Mouse (Mus musculus) liver (tissue): Measurements from ENCODE around the gene Cavin2.

Experiments used
- DNase-seq: peaks from one replicate; pipeline ENCODE4 v3.0.0-alpha.2; 2020; ENCODE audit warnings: mixed read lengths

The Cavin2 gene

DNA sequence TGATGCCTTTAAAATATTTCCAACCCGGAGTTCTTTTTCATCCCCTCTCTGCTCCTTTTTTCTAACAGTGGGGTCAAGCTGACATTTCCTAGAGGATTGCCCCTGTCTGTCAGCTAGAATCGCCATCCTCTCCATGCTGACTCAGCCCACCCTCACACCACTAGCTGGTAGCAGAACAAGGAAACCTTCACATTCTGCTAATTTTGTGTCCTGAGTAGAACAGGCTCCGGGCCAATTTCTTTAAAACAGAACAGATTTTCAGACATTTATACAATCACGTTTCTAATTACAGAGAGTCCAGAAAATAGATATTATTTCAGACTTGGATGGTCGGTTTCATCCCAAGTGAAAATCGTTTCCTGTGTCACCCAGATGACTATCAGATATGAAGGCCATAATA lies 34.6 kb downstream of the Cavin2 start:
- no peak for DNase-seq

DNA sequence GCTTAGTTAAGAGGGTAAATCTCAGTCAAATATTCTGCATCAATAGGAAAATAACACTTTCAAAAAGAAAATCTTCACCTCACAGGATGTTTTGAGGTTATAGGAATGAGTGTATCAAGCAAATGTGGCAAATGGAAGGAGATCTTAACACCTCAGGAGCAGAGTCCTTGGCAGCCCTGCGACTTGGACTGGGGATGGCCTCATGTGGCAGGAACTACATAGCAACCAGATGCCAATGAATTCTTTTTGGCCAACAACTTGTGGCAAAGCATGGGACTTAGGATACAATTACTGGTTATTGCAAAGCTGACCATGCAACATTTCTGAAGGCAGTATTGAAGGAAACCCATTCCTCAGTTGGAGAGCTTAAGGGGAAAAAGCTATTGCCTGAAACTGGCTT lies 39.6 kb downstream of the Cavin2 start:
- no peak for DNase-seq

DNA sequence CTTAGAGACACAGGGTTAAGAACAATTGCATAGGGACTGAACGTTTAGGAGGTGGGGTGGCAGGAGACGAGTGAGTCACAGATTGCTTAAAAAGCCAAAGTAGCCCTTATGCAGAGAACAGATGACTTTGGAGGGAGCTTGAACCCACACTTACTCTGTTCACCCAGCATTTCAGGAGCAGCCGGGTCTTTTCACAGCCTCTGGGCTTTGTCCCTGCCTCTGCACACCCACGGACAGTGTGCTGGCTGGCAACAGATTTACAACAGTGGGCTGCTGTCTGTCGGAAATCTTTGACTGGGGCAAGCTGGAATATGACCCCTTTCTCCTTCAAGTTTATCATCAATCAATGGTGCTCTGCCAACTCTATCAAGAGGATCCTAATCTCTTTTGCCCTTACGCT lies 44.1 kb downstream of the Cavin2 start:
- no peak for DNase-seq

DNA sequence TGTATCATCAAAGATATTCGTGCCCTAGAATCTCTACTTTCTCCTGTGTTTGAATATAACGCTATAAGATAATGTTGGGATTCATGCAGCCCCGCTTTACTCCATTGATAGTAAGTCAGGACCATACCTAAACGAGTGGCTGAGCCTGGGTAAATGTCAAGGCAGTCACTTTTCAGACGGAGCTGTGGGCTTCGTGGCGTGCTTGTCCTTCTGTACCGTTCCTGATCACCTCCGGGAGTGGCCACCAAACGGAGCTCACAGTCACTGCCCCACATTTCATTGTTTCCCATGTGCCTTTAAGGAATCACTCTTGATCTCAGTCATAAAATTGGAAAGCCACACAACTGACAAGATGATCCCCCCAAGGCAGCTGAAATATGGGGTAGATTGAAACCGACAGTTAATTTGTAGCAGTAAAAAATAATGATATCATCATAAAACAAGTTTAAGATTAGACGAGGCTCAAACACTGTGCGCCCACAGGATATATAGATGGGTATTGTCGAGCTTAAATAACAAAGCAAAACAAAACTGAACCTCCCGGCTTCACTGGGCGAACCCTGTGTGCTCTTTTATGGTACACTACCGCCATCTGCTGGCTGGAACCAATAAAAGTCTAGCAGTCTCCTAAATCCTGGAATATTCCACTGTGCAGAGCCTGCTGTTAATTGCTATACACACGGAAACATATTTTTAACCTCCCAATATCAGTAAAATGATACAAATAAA lies 44.8 kb downstream of the Cavin2 start:
- DNase-seq: peak; percentile 76

DNA sequence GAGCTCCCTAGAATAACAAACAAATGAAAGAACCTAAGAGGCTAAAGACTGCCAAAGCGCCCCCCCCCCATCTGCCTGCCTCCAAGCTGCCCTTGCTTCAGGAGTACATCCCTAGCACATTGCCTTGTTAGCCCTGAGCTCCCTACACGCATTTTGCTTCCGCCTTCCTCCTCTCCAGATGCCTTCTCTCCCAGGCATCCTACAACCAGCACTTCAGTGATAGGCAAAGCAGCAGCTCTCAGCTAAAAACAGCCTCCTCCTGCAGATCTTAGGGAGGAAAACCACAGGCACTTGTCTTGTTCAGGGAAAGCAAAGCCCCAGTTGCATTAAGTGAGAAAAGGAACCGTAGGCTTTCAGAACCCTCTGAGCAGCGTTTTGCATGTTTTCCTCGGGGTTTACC lies 45.4 kb downstream of the Cavin2 start:
- DNase-seq: no peak

DNA sequence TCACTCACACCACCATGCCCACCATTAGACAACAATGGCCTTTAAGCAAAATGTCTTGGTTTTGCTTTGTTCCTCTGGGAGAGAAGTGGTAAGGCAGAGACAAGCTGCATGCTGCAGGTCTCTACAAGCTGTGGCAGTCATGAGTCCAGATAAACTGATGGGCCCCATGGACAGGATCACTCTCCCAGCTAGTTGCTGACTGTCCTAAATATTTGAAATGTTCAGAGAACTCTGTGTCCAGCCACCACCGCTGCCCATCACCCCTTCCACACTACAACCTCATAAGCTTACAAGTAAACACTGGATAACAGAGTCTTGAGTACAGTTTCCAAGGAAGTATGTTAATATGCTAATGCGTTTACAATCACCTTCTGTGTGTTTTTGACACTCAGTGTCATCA lies 46.2 kb downstream of the Cavin2 start:
- no peak for DNase-seq

DNA sequence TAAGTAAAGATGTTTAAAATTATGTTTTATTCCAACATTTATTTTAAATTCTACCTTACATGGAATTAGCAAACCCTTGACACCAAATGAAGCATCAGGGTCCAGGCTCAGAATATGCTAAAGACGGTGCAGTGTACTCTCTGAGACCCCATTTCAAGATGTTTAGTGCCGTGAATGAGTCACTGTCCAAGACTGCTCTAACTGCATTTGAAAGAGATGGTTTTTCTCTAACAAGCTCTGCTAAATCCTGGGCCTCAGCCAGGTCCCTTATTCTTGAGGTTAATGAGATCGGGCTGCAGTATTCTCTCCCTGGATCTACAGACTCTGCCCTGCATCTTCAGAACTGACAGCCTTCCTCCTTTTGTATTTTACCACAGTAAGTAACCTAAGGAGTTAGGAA lies 55.2 kb downstream of the Cavin2 start:
- no peak for DNase-seq

DNA sequence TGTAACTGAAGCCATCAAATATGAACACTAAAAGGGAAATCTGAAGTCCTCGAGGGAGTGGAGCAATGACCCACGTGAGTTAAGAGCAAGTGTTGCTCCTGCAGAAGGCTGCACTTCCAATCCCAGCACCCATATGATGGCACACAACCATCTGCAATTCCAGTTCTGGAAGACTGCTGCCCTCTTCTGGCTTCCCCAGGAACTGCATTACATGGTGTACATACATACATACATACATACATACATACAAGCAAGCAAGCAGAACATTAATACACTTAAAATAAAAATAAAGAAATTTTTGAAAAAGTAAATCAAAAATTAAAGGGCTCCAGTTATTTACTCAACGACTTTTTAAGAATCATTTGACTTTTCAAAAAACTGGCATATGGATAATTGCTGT lies 58.7 kb downstream of the Cavin2 start:
- peak; percentile 34 for DNase-seq

DNA sequence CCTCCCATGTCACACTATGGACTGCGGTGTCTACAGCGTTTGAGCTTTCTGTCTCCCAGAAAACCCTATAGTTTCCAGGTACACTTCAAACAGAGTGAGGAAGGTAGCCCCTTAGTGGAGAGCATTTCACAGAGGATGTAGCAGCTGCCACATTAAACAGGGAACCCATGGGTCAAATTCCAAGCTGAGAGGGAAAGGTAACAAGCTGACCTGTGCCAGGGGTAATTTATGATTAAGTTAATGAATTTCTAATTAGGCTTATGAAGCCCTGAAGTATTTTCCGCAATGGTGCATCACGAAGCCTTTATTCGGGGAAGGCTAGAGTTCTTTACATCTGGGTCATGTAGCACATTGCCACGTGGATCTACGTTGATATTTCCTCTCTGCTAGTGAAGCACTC lies 59.7 kb downstream of the Cavin2 start:
- DNase-seq: no peak

DNA sequence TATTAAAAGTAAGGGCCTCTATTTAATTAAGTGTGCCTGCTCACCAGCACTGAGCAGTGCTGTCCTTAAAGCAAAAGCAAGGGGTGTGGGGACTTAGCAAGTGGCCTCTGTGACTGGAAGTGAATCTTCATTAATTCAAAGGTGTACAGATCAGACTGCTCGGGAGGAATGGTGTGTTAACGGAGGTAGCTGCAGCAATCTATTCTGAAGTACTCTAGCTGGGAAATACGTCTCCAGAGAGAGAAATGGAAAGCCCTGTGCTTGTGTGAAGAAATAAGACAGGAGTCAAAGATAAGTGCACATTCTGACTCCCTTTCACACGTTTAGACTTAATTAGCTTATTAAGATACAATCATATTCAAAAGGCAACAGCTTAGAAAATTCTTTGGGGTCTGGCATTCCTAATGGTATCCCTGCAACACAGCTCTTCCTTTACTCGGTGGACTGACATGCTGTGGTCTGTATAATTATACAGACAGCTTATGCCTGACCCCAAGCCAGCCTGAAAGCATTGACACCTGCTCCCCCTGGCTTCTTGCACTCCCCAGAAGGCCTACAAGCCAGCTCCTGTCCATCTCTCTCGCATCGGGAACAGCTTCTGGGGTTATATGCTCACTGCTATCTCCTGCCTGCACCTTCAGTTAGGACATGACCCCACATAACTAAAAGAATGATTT lies 60.5 kb downstream of the Cavin2 start:
- DNase-seq: no peak
